Mouse (Mus musculus) liver (tissue): Measurements from ENCODE around the gene Cbx3.
"Not testable (repeated sequence)": the region's sequence is repeated elsewhere in the genome, so short reads cannot be mapped to it uniquely, and the experiment has no call there.

Source experiments
- DNase-seq: peaks from one replicate; pipeline ENCODE4 v3.0.0-alpha.2; 2020; ENCODE audit warnings: mixed read lengths

Cbx3 gene

GRCm38 (mm10) chr6:51471179-51471505, 982 bp downstream of the Cbx3 start:
- peak; percentile 72 for DNase-seq

GRCm38 (mm10) chr6:51471782-51472181, 1.6 kb downstream of the Cbx3 start:
- DNase-seq, result peak; percentile 35

GRCm38 (mm10) chr6:51472213-51472612, 2.1 kb downstream of the Cbx3 start:
- DNase-seq, result no peak

GRCm38 (mm10) chr6:51479136-51479731, 9.1 kb downstream of the Cbx3 start:
- no peak for DNase-seq

- DNase-seq, result no peak
These were observed 11.4 kb downstream of the Cbx3 start for GRCm38 (mm10) chr6:51481548-51481947.

GRCm38 (mm10) chr6:51483861-51484260, 13.7 kb downstream of the Cbx3 start:
- no peak for DNase-seq

- not testable (repeated sequence) for DNase-seq
These were observed 14.4 kb downstream of the Cbx3 start for GRCm38 (mm10) chr6:51484556-51484955.

GRCm38 (mm10) chr6:51485646-51486045, 15.5 kb downstream of the Cbx3 start:
- no peak for DNase-seq

- DNase-seq, result no peak
These were observed 16.0 kb downstream of the Cbx3 start for GRCm38 (mm10) chr6:51486076-51486710.

GRCm38 (mm10) chr6:51486731-51487130, 16.6 kb downstream of the Cbx3 start:
- DNase-seq, result no peak

GRCm38 (mm10) chr6:51489787-51490186, 19.6 kb downstream of the Cbx3 start:
- DNase-seq, result peak; percentile 29

- DNase-seq, result no peak
These were observed 27.4 kb downstream of the Cbx3 start for GRCm38 (mm10) chr6:51497321-51498111.

GRCm38 (mm10) chr6:51505671-51506070, 35.5 kb downstream of the Cbx3 start:
- DNase-seq, result no peak

GRCm38 (mm10) chr6:51507556-51507955, 37.4 kb downstream of the Cbx3 start:
- no peak for DNase-seq

GRCm38 (mm10) chr6:51508750-51509648, 38.8 kb downstream of the Cbx3 start:
- DNase-seq, result peak; percentile 83

- DNase-seq, result peak; percentile 55
These were observed 39.9 kb downstream of the Cbx3 start for GRCm38 (mm10) chr6:51510094-51510493.

- no peak for DNase-seq
These were observed 40.8 kb downstream of the Cbx3 start for GRCm38 (mm10) chr6:51510946-51511345.

- DNase-seq, result no peak
These were observed 43.6 kb downstream of the Cbx3 start for GRCm38 (mm10) chr6:51513745-51514144.

GRCm38 (mm10) chr6:51514860-51515259, 44.7 kb downstream of the Cbx3 start:
- DNase-seq, result no peak

- no peak for DNase-seq
These were observed 53.1 kb downstream of the Cbx3 start for GRCm38 (mm10) chr6:51523310-51523709.

GRCm38 (mm10) chr6:51523807-51524320, 53.7 kb downstream of the Cbx3 start, which contains the start of gene Snx10:
Snx10 (plus strand) TSS chr6:51523901.
- DNase-seq, result peak; percentile 25

GRCm38 (mm10) chr6:51524321-51524931, 54.3 kb downstream of the Cbx3 start:
- peak; percentile 48 for DNase-seq
